Mouse (Mus musculus) intestine, embryonic 14.5 days (tissue): ENCODE data around the gene Scamp1. TPM values are rescaled to one million over a fixed set of nuclear protein-coding genes. Genes with fewer than 3 reads are reported as not detected.
A peak's percentile ranks its signal among the peaks of the same experiment; 100 is the strongest.

Experiments
- ATAC-seq: fragments of 200-750 bp; cut with Nextera tagmentation; replicated peaks from 2 replicates; pipeline ENCODE4 v1.8.0; 2017; ENCODE audit warnings: low read depth, moderate number of reproducible peaks, moderate TSS enrichment, moderate library complexity; ENCODE audit not compliant: low FRiP score, low TSS enrichment
- DNase-seq: peaks from one replicate; pipeline ENCODE4 v3.0.0-alpha.2; 2018; ENCODE audit warnings: low spot score
- H3K27ac ChIP-seq: fragments of 300-500 bp; sonication (generic); 2 replicates; pipeline ENCODE4 v1.5.1; 2014; ENCODE audit warnings: low read depth, mild to moderate bottlenecking, control low read depth
- H3K27me3 ChIP-seq: fragments of 300-500 bp; sonication (generic); replicated peaks from 2 replicates; pipeline ENCODE4 v1.6.1; 2014; ENCODE audit warnings: low read length, control low read depth; ENCODE audit not compliant: control insufficient read depth, insufficient read depth
- H3K36me3 ChIP-seq: fragments of 300-500 bp; sonication (generic); 2 replicates; pipeline ENCODE4 v1.6.1; 2014; ENCODE audit warnings: low read length, control low read depth; ENCODE audit not compliant: control insufficient read depth, insufficient read depth
- H3K4me1 ChIP-seq: fragments of 300-500 bp; sonication (generic); replicated peaks from 2 replicates; pipeline ENCODE4 v1.6.1; 2014; ENCODE audit warnings: low read length, control low read depth, mixed read lengths; ENCODE audit not compliant: control insufficient read depth, insufficient read depth
- H3K4me2 ChIP-seq: fragments of 300-500 bp; sonication (generic); 2 replicates; pipeline ENCODE4 v1.6.1; 2014; ENCODE audit warnings: low read length
- H3K4me3 ChIP-seq: fragments of 300-500 bp; sonication (generic); 2 replicates; pipeline ENCODE4 v1.5.1; 2014; ENCODE audit warnings: low read depth, low read length, control low read depth, mixed read lengths
- H3K9ac ChIP-seq: fragments of 300-500 bp; sonication (generic); 2 replicates; pipeline ENCODE4 v1.6.1; 2014; ENCODE audit warnings: mild to moderate bottlenecking, low read length
- H3K9me3 ChIP-seq: fragments of 300-500 bp; sonication (generic); 2 replicates; pipeline ENCODE4 v1.6.1; 2016; ENCODE audit warnings: low read length, control low read depth; ENCODE audit not compliant: control insufficient read depth
- WGBS: fragments of 180-500 bp; shearing (Covaris S2); extraction: QIAGEN DNeasy Blood & Tissue Kit; methylation state at CpG from one replicate; pipeline ENCODE4 v1.1.7; 2014; 5-methylcytosine and 5-hydroxymethylcytosine counted together
- polyA plus RNA-seq: library from polyadenylated mRNA; unstranded; fragments of >200 nt; fragmentation: Nextera tagmentation; extraction: Ambion mirVana; gene quantifications from 2 replicates; pipeline ENCODE4 v1.2.1, GENCODE M21; 2014

Gene Scamp1
- polyA plus RNA-seq, 1 experiment from 2014 or later = 30.2 TPM

DNA sequence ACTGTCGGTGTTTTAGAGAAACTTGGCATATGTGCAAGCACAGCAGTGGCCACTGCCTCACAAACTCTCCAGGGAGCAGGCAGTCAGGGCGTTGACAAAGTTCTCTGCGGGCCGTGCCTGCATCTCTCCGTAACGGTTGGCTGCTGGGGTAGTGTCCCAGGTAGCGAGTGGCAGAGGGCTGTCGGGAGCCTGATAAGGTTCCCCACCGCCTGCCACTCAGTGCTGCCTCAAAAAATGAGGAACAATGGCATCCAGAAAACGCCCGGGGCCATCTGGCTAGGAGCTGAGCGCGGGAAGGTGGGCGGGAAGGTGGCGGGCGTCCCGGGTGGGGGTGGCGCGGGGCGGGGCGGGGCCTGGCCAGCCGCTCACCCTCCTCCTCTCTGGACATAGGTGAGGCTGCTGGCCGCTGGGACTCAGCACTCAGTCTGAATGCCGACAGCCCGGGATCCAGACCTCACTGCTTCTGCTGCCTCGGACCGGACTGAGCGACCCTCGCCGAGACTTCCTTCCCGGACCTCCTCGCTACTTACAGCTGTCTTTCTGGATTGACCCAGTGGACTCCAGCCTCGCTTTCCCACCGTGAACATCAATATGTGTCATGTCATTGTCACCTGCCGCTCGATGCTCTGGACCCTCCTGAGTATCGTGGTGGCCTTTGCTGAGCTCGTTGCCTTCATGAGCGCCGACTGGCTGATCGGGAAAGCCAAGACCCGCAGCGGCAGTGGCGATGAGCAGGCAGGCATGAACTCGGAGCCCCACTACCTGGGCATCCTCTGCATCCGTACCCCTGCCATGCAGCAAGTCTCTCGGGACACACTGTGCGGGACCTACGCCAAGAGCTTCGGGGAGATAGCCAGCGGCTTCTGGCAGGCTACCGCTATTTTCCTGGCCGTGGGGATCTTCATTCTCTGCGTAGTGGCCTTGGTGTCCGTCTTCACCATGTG lies 111.8 kb downstream of the Scamp1 start:
- DNase-seq (peak; percentile 78), ATAC-seq (peak; percentile 48; the same call in 1 of the 2 replicates)
- peak overlapping the region; percentile 46 for H3K4me3 ChIP-seq
- H3K4me2 ChIP-seq = peak overlapping the region; percentile 99
- H3K9ac ChIP-seq = peak overlapping the region; percentile 51
- H3K27me3 ChIP-seq = 0 out of 2 replicates have a peak, but pooled peaks cover 3% of the 10 kb centered on the region
- no peak overlapping the region for H3K27ac ChIP-seq
- 0 out of 2 replicates have a peak, but pooled peaks cover 3% of the 10 kb centered on the region for H3K4me1 ChIP-seq
- H3K36me3 ChIP-seq = no peaks in the 10 kb centered on the region
- H3K9me3 ChIP-seq = no peaks in the 10 kb centered on the region
- WGBS = 4% methylated on average over 47 of the region's 55 CpGs

DNA sequence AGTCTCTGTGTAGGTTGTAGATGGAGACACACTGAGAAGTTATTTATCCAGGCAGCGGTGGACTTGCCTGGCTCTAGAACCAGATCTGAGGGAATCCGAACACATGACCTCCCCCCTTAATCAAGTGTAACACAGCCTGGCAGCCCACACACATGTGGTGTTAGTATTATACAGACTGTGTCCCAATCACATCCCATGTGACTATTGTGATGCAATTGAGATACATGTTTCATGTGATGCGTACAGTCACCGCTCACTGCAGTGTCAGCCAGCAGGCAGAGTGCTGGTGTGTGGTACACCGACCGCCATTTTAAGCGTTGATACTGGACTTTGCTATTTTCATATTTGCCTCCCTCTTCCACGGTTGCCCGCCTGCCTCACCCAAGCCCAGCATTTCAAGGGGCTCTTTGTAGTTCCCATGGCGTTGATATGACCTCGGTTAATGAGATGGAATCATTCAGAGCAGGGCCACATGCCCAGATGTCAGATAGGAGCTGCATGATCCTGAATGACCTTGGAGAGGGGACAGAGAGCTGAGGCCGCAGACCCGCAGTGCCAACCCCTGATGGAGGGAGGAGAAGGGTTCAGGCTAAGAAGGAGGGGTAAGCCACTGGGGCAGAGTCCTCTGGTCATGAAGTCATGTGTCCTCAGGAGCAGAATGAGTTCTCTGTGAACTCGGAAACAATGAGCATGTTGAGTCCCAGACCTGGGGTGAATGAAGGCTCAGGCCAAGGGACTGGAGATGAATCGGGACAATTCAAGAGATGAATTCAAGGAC lies 112.9 kb downstream of the Scamp1 start:
- Histone ChIP-seq H3K4me3 (no peak overlapping the region), H3K36me3 (no peaks in the 10 kb centered on the region), H3K4me2 (no peak overlapping the region), H3K27me3 (0 out of 2 replicates have a peak, but pooled peaks cover 3% of the 10 kb centered on the region), H3K4me1 (0 out of 2 replicates have a peak, but pooled peaks cover 3% of the 10 kb centered on the region), H3K9me3 (no peaks in the 10 kb centered on the region), H3K9ac (no peak overlapping the region), H3K27ac (no peak overlapping the region)
- DNase-seq (no peak), ATAC-seq (no peak)
- 82% methylated on average over 15 of the region's 15 CpGs for WGBS

DNA sequence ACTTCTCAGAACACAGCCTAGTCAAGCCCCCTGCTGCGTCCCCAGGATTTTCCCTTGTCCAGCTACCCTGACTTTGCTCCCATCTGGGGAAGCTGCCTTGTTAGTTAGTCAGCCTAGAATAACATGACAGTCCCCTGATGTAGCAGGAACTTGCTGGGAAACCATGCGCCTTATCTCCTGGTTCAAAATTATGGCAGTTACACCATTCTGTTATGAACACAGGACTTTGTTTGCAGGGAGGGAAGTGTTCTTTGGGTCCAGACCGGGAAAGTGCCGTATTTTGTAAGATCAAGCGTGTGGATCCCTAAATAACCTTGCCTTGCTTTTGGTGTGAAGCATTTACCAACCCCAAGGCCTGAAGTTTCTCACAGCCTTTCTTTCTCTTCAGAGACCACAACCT lies 114.0 kb downstream of the Scamp1 start:
- ATAC-seq = no peak
- DNase-seq = no peak
- H3K9ac ChIP-seq = no peak overlapping the region
- H3K9me3 ChIP-seq = no peaks in the 10 kb centered on the region
- no peaks in the 10 kb centered on the region for H3K36me3 ChIP-seq
- H3K4me3 ChIP-seq = no peak overlapping the region
- H3K27me3 ChIP-seq = 0 out of 2 replicates have a peak, but pooled peaks cover 3% of the 10 kb centered on the region
- WGBS = 77% methylated on average over 5 of the region's 5 CpGs
- H3K27ac ChIP-seq = no peak overlapping the region
- no peak overlapping the region for H3K4me2 ChIP-seq
- H3K4me1 ChIP-seq = 0 out of 2 replicates have a peak, but pooled peaks cover 3% of the 10 kb centered on the region

DNA sequence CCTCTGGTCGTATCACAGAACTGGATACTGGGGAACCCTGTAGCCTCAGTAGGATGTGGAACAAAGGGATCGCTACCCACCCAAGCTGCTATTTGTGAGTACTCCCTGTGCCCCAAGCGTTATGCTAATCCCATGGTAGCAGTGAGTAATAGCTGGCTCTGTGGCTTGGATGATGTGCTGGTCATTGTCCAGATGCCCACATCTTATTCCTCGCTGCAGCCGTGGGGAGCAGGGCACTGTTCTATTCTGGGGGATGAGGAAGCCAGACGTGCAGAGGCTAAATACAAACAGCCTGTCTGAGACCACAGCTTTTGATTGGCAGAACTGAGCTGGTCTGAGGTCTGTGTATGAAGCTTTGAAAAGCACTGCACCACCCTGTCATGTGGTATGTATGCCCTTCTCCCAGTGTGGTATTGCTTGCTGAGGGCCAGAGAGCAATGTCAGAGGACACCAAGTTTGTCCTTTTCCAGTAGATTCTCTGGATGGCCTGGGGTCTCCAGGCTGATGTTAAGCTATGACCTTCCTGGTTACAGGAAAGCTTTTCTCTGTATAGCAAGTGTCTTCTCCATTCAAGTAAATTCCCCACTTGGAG lies 116.2 kb downstream of the Scamp1 start:
- Histone ChIP-seq H3K36me3 (no peaks in the 10 kb centered on the region), H3K27ac (no peak overlapping the region), H3K9ac (no peak overlapping the region), H3K4me3 (no peak overlapping the region), H3K4me2 (no peak overlapping the region), H3K4me1 (0 out of 2 replicates have a peak, but pooled peaks cover 3% of the 10 kb centered on the region), H3K27me3 (no peaks in the 10 kb centered on the region), H3K9me3 (no peaks in the 10 kb centered on the region)
- 65% methylated on average over 6 of the region's 6 CpGs for WGBS
- DNase-seq (no peak), ATAC-seq (no peak)

DNA sequence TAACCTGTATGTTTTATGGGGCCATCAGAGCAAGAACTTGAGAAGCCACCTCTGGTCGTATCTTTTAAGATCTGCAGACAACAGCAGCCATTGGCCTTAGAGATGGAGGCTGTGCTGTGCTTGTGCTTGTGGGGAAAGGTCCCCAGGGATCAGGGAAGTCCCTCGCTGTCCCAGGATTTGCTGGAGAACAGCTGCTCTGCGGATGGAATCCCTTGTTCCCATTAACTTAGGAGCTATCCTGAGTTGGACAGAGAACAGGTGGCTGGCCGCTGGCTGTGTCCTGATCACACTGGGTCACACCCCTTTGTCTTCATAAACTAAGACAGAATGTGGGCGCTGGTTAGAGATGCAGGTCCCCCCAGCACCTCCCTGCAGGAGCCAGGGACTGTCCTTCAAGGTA lies 117.3 kb downstream of the Scamp1 start:
- Histone ChIP-seq H3K4me1 (no peaks in the 10 kb centered on the region), H3K36me3 (no peaks in the 10 kb centered on the region), H3K27me3 (no peaks in the 10 kb centered on the region), H3K27ac (no peak overlapping the region), H3K9ac (no peak overlapping the region), H3K4me2 (no peak overlapping the region), H3K4me3 (no peak overlapping the region), H3K9me3 (no peaks in the 10 kb centered on the region)
- ATAC-seq (no peak), DNase-seq (no peak)
- WGBS = 78% methylated on average over 5 of the region's 5 CpGs

DNA sequence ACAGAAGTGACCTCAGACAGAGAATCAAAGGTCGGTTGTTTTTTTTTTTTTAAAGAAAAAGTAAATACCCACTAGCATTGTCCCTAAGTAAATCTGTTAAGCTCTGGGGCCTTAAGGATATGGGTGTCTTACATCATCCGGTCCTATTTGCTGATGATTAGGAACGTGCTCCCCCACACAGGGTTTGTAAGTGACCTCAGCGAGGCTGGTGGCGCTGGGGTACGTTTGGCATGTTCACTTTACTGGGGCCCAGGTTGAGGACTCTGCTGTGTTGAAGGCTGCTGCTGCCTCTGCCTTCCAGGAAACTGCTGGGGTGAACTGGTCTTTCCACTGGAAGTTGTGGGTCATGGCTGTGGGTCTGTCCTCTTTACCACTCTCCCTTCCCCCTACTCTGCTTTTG lies 121.2 kb downstream of the Scamp1 start:
- Histone ChIP-seq H3K36me3 (no peaks in the 10 kb centered on the region), H3K9ac (no peak overlapping the region), H3K4me2 (no peak overlapping the region), H3K27me3 (no peaks in the 10 kb centered on the region), H3K9me3 (no peaks in the 10 kb centered on the region), H3K4me3 (no peak overlapping the region), H3K27ac (no peak overlapping the region), H3K4me1 (no peaks in the 10 kb centered on the region)
- 58% methylated on average over 6 of the region's 6 CpGs for WGBS
- DNase-seq (no peak), ATAC-seq (no peak)

DNA sequence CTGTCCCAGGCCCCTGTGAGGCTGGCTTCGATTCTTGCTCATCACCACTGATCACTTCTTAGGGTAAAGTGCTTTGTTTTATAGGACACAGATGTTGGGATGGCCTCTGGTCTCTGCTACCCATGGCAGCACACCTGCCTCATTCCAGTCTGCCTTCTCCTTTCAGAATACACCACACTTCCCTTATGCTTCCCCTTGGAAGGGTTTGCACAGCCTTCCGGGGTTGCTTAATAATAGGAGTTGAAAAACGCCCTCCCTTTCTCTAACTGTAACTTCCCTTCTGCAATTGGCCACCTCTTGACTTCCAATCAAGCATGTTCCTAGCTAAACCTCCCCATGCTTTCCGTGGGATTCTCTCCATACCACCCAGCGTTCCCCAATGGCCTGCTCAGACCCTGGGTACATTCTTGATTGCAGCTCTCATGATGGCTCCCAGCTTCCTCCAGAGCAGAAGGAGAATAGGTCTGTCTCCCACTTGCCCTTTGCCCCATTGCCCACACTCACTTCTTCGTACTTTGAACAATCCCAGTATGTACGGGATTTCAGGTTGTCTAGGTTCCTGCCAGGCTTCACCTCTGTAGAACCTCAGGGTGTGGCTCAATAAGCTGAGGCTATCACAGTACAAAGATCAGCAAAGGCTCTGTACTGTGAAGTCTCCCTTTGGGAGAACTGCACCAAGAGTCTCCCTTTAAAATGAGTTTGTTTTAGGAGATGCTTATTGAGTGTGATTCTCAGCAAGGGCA lies 126.0 kb downstream of the Scamp1 start:
- no peaks in the 10 kb centered on the region for H3K27me3 ChIP-seq
- ATAC-seq (peak; percentile 65; the same call in 1 of the 2 replicates), DNase-seq (no peak)
- H3K27ac ChIP-seq = 0 out of 2 replicates have a peak overlapping the region, but pooled peaks have one; percentile 51
- H3K9me3 ChIP-seq = no peaks in the 10 kb centered on the region
- no peak overlapping the region for H3K4me3 ChIP-seq
- whole genome bisulfite sequencing = 77% methylated on average over 7 of the region's 7 CpGs
- no peaks in the 10 kb centered on the region for H3K36me3 ChIP-seq
- no peak overlapping the region for H3K4me2 ChIP-seq
- H3K9ac ChIP-seq = no peak overlapping the region
- H3K4me1 ChIP-seq = peaks cover 7% of the 10 kb centered on the region; the same call in 1 of the 2 replicates
